Mouse (Mus musculus): ENCODE results near the gene Stat5a. TPM values are rescaled to one million over a fixed set of nuclear protein-coding genes. Genes with fewer than 3 reads are reported as not detected.

Gene Stat5a
- polyA plus RNA-seq, 1 experiment = 3.4 TPM

DNA sequence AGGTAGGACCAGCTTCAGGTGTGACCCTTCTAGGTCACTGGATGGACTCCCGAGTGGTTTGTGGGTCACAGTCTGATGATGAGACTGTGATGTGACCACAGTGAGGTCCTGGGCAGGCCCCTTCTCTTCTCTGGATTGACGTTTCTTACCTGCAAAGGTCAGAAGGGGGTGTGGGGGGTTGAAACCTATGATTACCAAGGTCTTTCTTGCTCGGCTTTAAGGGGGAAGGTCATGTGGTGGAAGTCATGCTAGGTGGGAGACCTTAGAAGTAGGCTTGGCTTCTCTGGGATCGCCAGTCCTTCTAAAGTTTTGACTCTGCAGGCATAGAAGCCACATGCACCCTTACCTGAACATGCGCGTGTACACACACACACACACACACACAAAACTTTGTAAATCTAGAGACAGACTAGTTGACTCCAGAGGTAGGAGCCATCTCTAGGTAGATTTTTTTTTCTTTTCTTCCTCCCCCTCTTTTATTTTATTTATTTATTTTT, 476 bp downstream of the Stat5a start:
- DNase-seq (ENCODE audit: extremely low spot score in 1 of 2, low spot score in 1 of 2) = no peak

GRCm38 (mm10) chr11:100860198-100861048, 1.3 kb downstream of the Stat5a start:
- DNase-seq (ENCODE audit: extremely low spot score in 1 of 2, low spot score in 1 of 2) = peak in 1 of 2 experiments; percentile 30

GRCm38 (mm10) chr11:100861335-100861734, 2.2 kb downstream of the Stat5a start:
- no peak for DNase-seq (ENCODE audit: extremely low spot score in 1 of 2, low spot score in 1 of 2)

- no peak for DNase-seq (ENCODE audit: extremely low spot score in 1 of 2, low spot score in 1 of 2)
These were observed 2.7 kb downstream of the Stat5a start for GRCm38 (mm10) chr11:100861836-100862235.

GRCm38 (mm10) chr11:100863141-100863540, 4.0 kb downstream of the Stat5a start:
- no peak for DNase-seq (ENCODE audit: extremely low spot score in 1 of 2, low spot score in 1 of 2)

DNA sequence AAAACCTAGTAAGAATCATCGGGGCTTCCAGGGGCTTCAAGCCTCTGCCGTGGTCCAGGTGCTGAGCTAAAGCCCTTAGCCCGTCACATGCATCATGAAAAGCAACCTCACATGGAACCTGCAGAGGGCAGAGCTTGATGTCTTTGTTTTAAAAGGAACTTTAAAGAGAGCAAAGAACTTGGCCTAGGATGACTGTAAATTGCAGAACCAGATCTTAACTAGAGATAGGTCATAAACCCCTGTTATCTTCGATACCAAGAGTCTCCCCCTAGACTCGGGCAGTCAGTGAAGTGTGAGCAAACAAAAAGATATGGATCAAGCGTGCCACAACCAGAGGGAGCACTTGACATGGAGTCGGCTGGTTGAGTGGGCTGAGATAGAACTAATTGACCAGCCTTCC, 6.5 kb downstream of the Stat5a start:
- no peak for DNase-seq (ENCODE audit: extremely low spot score in 1 of 2, low spot score in 1 of 2)

- DNase-seq (ENCODE audit: extremely low spot score in 1 of 2, low spot score in 1 of 2) = peak in 1 of 2 experiments; percentile 48
These were observed 11.3 kb downstream of the Stat5a start for GRCm38 (mm10) chr11:100870256-100870967.

- DNase-seq (ENCODE audit: extremely low spot score in 1 of 2, low spot score in 1 of 2) = no peak
These were observed 11.8 kb downstream of the Stat5a start for GRCm38 (mm10) chr11:100870968-100871350.

DNA sequence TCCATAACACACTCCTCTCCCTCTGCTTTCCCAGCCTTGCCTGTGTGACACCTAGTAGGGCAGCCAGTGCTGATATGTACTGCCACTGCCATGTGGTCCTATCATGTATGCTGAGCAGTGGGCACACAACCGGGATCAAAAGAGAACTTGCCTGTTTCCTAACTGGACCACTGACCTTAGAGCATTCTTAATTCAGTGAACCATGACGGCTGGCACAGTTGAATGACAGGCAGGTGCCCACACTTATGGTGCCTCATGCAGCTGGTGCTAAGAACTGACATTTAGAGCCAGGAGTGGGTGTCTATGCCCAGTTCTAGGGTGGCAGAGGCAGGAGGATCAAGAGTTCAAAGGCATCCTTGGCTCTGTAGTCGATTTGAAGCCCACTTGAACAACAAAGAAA, 16.6 kb downstream of the Stat5a start:
- no peak for DNase-seq (ENCODE audit: extremely low spot score in 1 of 2, low spot score in 1 of 2)

DNA sequence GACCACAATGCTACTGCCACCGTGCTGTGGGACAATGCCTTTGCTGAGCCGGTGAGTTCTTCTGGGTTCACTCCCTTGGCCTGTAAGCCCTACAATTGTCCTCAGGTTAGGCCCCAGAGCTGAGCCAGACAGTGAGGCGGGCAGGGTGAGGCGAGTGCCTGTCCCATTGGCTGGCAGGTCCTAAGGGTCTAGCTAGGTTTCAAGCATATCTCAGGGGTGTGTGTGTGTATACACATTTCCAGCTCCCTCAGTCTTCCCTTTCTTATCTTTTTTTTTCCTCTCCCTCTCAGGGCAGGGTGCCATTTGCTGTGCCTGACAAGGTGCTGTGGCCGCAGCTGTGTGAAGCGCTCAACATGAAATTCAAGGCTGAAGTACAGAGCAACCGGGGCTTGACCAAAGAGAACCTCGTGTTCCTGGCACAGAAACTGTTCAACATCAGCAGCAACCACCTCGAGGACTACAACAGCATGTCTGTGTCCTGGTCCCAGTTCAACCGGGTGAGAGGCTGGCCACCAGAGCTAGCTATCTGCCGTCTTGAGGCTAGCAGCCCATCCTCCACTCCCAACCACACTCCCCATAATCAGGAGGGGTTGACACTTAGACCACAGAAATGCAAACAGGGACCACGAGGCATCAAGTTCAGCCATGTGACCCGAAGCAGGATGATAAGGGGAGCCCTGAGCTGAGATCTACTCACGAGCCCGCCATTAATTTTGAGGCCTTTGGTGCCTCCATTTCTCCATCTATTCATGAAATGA, 20.3 kb downstream of the Stat5a start:
- DNase-seq (ENCODE audit: extremely low spot score in 1 of 2, low spot score in 1 of 2) = no peak

DNA sequence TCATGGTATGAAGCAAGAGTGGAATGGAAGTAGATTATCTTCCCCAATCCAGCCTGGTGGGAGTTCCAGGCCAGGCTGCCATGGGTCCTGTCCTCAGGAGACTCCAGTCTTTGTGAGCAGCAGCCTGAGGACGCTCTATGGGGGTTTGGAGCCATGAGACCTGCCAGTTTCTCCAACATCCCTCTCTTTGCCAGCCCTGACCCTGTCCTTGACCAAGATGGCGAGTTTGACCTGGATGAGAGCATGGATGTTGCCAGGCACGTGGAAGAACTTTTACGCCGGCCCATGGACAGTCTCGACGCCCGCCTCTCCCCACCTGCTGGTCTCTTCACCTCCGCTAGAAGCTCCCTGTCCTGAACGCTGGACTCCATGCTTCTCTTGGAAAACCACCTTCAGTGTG, 24.5 kb downstream of the Stat5a start:
- no peak for DNase-seq (ENCODE audit: extremely low spot score in 1 of 2, low spot score in 1 of 2)

GRCm38 (mm10) chr11:100885472-100885871, 26.3 kb downstream of the Stat5a start:
- no peak for DNase-seq (ENCODE audit: extremely low spot score in 1 of 2, low spot score in 1 of 2)

- no peak for DNase-seq (ENCODE audit: extremely low spot score in 1 of 2, low spot score in 1 of 2)
These were observed 27.1 kb downstream of the Stat5a start for GRCm38 (mm10) chr11:100886188-100886740.

GRCm38 (mm10) chr11:100887236-100887635, 28.1 kb downstream of the Stat5a start:
- DNase-seq (ENCODE audit: extremely low spot score in 1 of 2, low spot score in 1 of 2) = no peak

DNA sequence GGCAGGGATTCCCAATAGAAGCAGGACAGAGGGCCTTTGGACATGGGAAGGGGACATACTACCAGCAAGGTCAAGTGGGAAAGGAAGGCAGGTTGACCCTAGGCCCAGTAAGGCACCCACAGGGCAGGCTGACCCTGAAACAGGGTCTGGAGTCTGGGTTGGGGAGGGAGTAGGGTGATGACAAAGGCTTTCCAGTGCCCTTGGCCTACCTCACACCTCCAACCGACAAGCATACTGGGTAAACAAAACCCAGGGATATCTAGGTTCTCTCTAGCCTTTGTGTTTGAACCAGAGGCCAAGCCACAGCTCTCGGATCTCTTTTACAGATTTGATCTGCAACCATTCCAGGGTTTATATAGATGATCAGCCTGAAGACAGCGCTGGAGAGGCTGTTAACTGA, 28.6 kb downstream of the Stat5a start:
- DNase-seq (ENCODE audit: extremely low spot score in 1 of 2, low spot score in 1 of 2) = no peak

DNA sequence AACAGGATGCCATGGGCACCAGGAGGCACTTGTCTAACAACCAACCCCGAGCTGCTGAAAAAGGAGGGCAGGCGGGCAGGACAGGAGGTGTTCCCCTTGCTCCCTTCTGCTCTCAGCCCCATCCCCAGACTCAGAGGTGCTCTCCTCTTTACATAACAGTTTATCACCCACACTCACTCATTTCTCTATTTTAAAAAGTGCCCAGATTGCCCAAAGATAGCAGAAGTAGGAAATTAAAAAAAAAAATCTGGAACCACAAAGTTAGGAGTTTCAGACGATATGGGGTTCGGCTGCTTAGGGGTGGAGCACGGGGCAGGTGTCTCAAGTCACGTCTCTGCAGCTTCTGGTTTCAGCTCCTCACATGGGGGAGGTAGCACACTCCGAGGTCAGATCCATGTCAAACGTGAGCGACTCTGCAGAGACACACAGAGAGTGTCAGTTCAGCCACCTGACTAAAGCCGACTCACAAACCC, 29.2 kb downstream of the Stat5a start:
- DNase-seq (ENCODE audit: extremely low spot score in 1 of 2, low spot score in 1 of 2) = no peak

GRCm38 (mm10) chr11:100890481-100890880, 31.3 kb downstream of the Stat5a start:
- DNase-seq (ENCODE audit: extremely low spot score in 1 of 2, low spot score in 1 of 2) = no peak

- no peak for DNase-seq (ENCODE audit: extremely low spot score in 1 of 2, low spot score in 1 of 2)
These were observed 32.3 kb downstream of the Stat5a start for GRCm38 (mm10) chr11:100891256-100892123.

GRCm38 (mm10) chr11:100892435-100892834, 33.3 kb downstream of the Stat5a start:
- DNase-seq (ENCODE audit: extremely low spot score in 1 of 2, low spot score in 1 of 2) = no peak

DNA sequence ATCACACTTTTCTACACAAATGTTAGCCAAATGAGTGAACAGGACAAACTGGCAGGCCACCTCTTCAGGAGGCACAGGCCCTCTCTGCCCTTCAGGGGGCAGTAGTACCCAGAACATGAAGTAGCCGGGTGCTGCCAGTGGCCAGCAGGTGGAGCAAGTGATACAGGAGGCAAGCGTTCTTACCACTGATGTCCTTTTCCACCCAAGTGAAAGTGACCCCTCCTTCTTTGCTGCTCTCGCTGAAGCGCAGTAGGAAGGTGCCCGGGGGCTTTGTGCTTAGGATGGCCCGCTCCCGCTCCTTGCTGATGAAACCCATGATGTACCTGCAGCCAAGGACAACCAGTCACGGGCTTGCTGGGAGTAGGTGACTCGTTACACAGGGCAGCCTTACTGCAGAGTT, 34.3 kb downstream of the Stat5a start:
- peak; percentile 74 to 94 for DNase-seq (ENCODE audit: extremely low spot score in 1 of 2, low spot score in 1 of 2)
